Mouse (Mus musculus) right cerebral cortex, postnatal 4 days (tissue): ENCODE data around the gene Ppp1r13l.
A peak's percentile ranks its signal among the peaks of the same experiment; 100 is the strongest.

Experiments
- DNase-seq: peaks from one replicate; pipeline ENCODE4 v3.0.0-alpha.2; 2022

Ppp1r13l gene

GRCm38 (mm10) chr7:19420821-19421636 is 61.5 kb downstream of the Ppp1r13l start:
- peak; percentile 83 for DNase-seq

- DNase-seq, result no peak
Observed at GRCm38 (mm10) chr7:19423083-19423482, 63.5 kb downstream of the Ppp1r13l start.

- no peak for DNase-seq
Observed at GRCm38 (mm10) chr7:19424051-19424450, 64.5 kb downstream of the Ppp1r13l start.

DNA sequence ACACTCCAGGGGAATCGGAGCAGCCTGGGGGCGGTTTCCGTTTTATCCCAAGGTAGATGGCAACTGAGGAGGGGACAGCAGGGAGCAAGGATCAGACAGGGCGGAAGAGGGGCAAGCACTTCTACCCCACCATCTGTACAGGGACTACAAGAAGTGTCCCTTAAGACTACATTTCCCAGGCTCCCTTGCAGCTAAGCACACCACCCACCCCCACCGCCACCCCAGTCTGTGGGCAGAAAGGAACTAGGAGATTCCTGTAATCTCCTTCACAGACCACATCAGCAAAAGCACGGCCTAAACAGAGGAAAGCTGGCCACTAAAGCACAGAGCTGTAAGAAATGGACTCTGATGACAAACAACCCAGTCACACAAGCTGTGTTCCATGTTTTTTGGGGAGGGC is 66.8 kb downstream of the Ppp1r13l start:
- no peak for DNase-seq

DNA sequence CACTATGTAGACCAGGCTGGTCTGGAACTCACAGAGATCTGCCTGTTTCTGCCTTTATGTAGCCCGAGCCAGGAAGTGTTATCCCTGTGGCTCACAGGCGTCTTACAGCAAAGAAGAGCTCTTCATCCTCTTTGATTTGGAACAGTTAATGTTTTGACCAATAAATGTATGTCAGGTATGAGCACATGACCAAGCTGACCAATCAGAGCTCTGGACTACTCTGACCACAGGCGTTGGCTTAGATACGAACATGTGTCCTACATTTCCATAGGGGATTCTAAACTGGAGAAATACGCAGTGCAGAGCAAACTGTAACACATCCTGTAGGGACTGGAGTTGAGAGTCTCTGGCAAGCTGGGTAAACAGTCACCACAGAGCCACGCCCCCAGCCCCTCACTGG is 67.3 kb downstream of the Ppp1r13l start:
- DNase-seq, result no peak
